Mouse (Mus musculus) liver, postnatal 0 days (tissue): ENCODE results near the gene Gm4553. TPM values are rescaled to one million over a fixed set of nuclear protein-coding genes. Genes with fewer than 3 reads are reported as not detected.
A peak's percentile ranks its signal among the peaks of the same experiment; 100 is the strongest.
"Not testable (repeated sequence)": the region's sequence is repeated elsewhere in the genome, so short reads cannot be mapped to it uniquely, and the experiment has no call there.

Experiments used
- ATAC-seq: fragments of 200-750 bp; cut with Nextera tagmentation; 2 replicates; pipeline ENCODE4 v1.8.0; 2017; ENCODE audit warnings: mild to moderate bottlenecking, moderate library complexity
- DNase-seq: peaks from one replicate; pipeline ENCODE4 v3.0.0-alpha.2; 2016
- H3K27ac ChIP-seq: fragments of 300-500 bp; sonication (generic); 2 replicates; pipeline ENCODE4 v1.5.1; 2014; ENCODE audit warnings: antibody characterized with exemption, moderate library complexity, mild to moderate bottlenecking, low read depth
- H3K27me3 ChIP-seq: fragments of 300-500 bp; sonication (generic); 2 replicates; pipeline ENCODE4 v1.6.1; 2014; ENCODE audit warnings: low read length, control low read depth, mixed read lengths; ENCODE audit not compliant: insufficient read depth
- H3K36me3 ChIP-seq: fragments of 300-500 bp; sonication (generic); replicated peaks from 2 replicates; pipeline ENCODE4 v1.6.1; 2014; ENCODE audit warnings: mild to moderate bottlenecking, control low read depth, low read length, moderate library complexity, mixed read lengths; ENCODE audit not compliant: insufficient read depth
- H3K4me1 ChIP-seq: fragments of 300-500 bp; sonication (generic); 2 replicates; pipeline ENCODE4 v1.6.1; 2014; ENCODE audit warnings: antibody characterized with exemption, mild to moderate bottlenecking, control low read depth; ENCODE audit not compliant: insufficient read depth
- H3K4me2 ChIP-seq: fragments of 300-500 bp; sonication (generic); 2 replicates; pipeline ENCODE4 v1.6.1; 2014; ENCODE audit warnings: low read depth, mild to moderate bottlenecking, low read length, moderate library complexity, mixed read lengths
- H3K4me3 ChIP-seq: fragments of 300-500 bp; sonication (generic); 2 replicates; pipeline ENCODE4 v1.5.1; 2014; ENCODE audit warnings: low read depth, low read length
- H3K9ac ChIP-seq: fragments of 300-500 bp; sonication (generic); replicated peaks from 2 replicates; pipeline ENCODE4 v1.6.1; 2014; ENCODE audit warnings: mild to moderate bottlenecking, moderate library complexity
- H3K9me3 ChIP-seq: fragments of 300-500 bp; sonication (generic); 2 replicates; pipeline ENCODE4 v1.6.1; 2016; ENCODE audit warnings: mild to moderate bottlenecking, control low read depth, low read length, mixed read lengths
- CTCF ChIP-seq: sonication (generic); IDR thresholded peaks from 2 replicates; pipeline ENCODE4 v1.5.1; 2016; ENCODE audit warnings: antibody characterized with exemption, low read depth
- EP300 ChIP-seq: IDR thresholded peaks from 2 replicates; pipeline ENCODE4 v1.6.1; 2016; ENCODE audit warnings: antibody characterized with exemption, low read depth, mild to moderate bottlenecking
- WGBS: fragments of 180-500 bp; shearing (Covaris S2); extraction: QIAGEN DNeasy Blood & Tissue Kit; methylation state at CpG from one replicate; pipeline ENCODE4 v1.1.7; 2014; ENCODE audit not compliant: insufficient replicate concordance; 5-methylcytosine and 5-hydroxymethylcytosine counted together
- polyA plus RNA-seq: library from polyadenylated mRNA; unstranded; fragments of >200 nt; fragmentation: Nextera tagmentation; extraction: Ambion mirVana; gene quantifications from 2 replicates; pipeline ENCODE4 v1.2.1, GENCODE M21; 2015

Gm4553 gene
- polyA plus RNA-seq, 1 experiment from 2014 or later, result not detected

GRCm38 (mm10) chr7:142155308-142155707, 10.2 kb downstream of the Gm4553 start:
- DNase-seq (no peak), ATAC-seq (no peak)
- no peak for TF ChIP-seq EP300
- TF ChIP-seq CTCF, result no peak
- Histone ChIP-seq H3K36me3 (no peaks in the 10 kb centered on the region), H3K4me1 (no peaks in the 10 kb centered on the region), H3K9me3 (no peaks in the 10 kb centered on the region), H3K27ac (no peak overlapping the region), H3K4me2 (no peak overlapping the region), H3K27me3 (no peaks in the 10 kb centered on the region), H3K9ac (no peak overlapping the region), H3K4me3 (no peak overlapping the region)
- 37% methylated on average over 1 of the region's 1 CpGs for WGBS

GRCm38 (mm10) chr7:142152191-142152590, 13.3 kb downstream of the Gm4553 start:
- H3K36me3 ChIP-seq, result no peaks in the 10 kb centered on the region
- H3K27ac ChIP-seq, result no peak overlapping the region
- no peak overlapping the region for H3K4me3 ChIP-seq
- H3K4me1 ChIP-seq, result no peaks in the 10 kb centered on the region
- WGBS, result 70% methylated on average over 4 of the region's 4 CpGs
- no peaks in the 10 kb centered on the region for H3K27me3 ChIP-seq
- no peaks in the 10 kb centered on the region for H3K9me3 ChIP-seq
- no peak overlapping the region for H3K4me2 ChIP-seq
- H3K9ac ChIP-seq, result no peak overlapping the region
- ATAC-seq, result no peak
- no peak for TF ChIP-seq EP300
- no peak for TF ChIP-seq CTCF
- DNase-seq, result no peak

- ATAC-seq, result no peak
- TF ChIP-seq CTCF, result no peak
- TF ChIP-seq EP300, result no peak
- Histone ChIP-seq H3K36me3 (no peaks in the 10 kb centered on the region), H3K4me1 (no peaks in the 10 kb centered on the region), H3K27me3 (no peaks in the 10 kb centered on the region), H3K9ac (no peak overlapping the region), H3K9me3 (no peaks in the 10 kb centered on the region), H3K4me2 (no peak overlapping the region), H3K4me3 (no peak overlapping the region), H3K27ac (no peak overlapping the region)
- DNase-seq, result no peak
Observed at GRCm38 (mm10) chr7:142148633-142149032, 16.9 kb downstream of the Gm4553 start.

GRCm38 (mm10) chr7:142146033-142146432, 19.5 kb downstream of the Gm4553 start:
- no peak for ATAC-seq
- H3K4me3 ChIP-seq, result no peak overlapping the region
- TF ChIP-seq CTCF (peak; percentile 69), EP300 (no peak)
- H3K9me3 ChIP-seq, result no peaks in the 10 kb centered on the region
- peak; percentile 44 for DNase-seq
- H3K4me1 ChIP-seq, result no peaks in the 10 kb centered on the region
- no peak overlapping the region for H3K4me2 ChIP-seq
- WGBS, result 11% methylated on average over 1 of the region's 1 CpGs
- H3K27ac ChIP-seq, result no peak overlapping the region
- no peaks in the 10 kb centered on the region for H3K27me3 ChIP-seq
- no peaks in the 10 kb centered on the region for H3K36me3 ChIP-seq
- no peak overlapping the region for H3K9ac ChIP-seq

- WGBS, result 50% methylated on average over 4 of the region's 4 CpGs
- DNase-seq (no peak), ATAC-seq (no peak)
- Histone ChIP-seq H3K27me3 (no peaks in the 10 kb centered on the region), H3K36me3 (no peaks in the 10 kb centered on the region), H3K9me3 (no peaks in the 10 kb centered on the region), H3K4me1 (no peaks in the 10 kb centered on the region), H3K4me3 (no peak overlapping the region), H3K4me2 (no peak overlapping the region), H3K9ac (no peak overlapping the region), H3K27ac (no peak overlapping the region)
- TF ChIP-seq EP300, result no peak
- no peak for TF ChIP-seq CTCF
Observed at GRCm38 (mm10) chr7:142145413-142145940, 20.1 kb downstream of the Gm4553 start.

- Histone ChIP-seq H3K4me2 (no peak within 1 kb of the TSS), H3K9ac (no peak within 1 kb of the TSS), H3K4me3 (no peak within 1 kb of the TSS), H3K4me1 (no peaks in the 10 kb centered on the region), H3K36me3 (no peaks in the 10 kb centered on the region), H3K27ac (no peak within 1 kb of the TSS), H3K9me3 (no peaks in the 10 kb centered on the region), H3K27me3 (no peaks in the 10 kb centered on the region)
- 68% methylated on average over 1 of the region's 1 CpGs for WGBS
- DNase-seq (no peak), ATAC-seq (no peak)
- TF ChIP-seq EP300, result no peak
- no peak for TF ChIP-seq CTCF
Observed at GRCm38 (mm10) chr7:142144507-142144906, 21.0 kb downstream of the Gm4553 start, which contains the start of gene Gm45337. TSS of gene Gm45337 (minus strand) at chr7:142144607.

- not testable (repeated sequence) for H3K4me2 ChIP-seq, ATAC-seq, H3K4me3 ChIP-seq, H3K4me1 ChIP-seq, H3K9ac ChIP-seq, H3K27me3 ChIP-seq, H3K27ac ChIP-seq, DNase-seq, H3K36me3 ChIP-seq, H3K9me3 ChIP-seq
- WGBS, result 26% methylated on average over 1 of the region's 1 CpGs
Observed at GRCm38 (mm10) chr7:142143506-142144010, 22.0 kb downstream of the Gm4553 start.
